Mouse (Mus musculus): ENCODE measurements at regions not wholly inside any gene's neighbourhood (a gene's known extent, or its start where the extent isn't known, plus 50 kb on each side); places are given as distances from the start of the nearest gene placed in this dataset.

DNA sequence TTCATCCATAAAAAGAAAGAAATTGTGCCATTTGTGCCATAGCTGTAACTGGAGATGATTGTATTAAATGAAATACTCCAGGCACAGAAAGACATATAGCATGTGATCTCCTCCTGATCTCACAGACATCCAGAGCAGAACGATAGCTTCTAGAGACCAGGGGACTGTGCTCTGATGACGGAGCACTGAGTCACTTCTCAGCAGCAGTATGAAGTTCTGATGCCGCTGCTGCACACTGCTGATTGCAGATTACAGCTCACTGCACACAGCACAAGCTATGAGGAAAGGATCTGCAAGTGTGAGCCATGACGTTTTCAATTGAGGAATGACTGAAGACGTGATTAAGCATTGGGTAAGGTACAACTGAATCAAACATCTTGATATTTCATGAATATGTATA is 190.6 kb upstream of the Adamts9 start:
- no peak for TF ChIP-seq MEF2A (IDR thresholded peaks at IDR 0.05; ENCODE audit: borderline replicate concordance, low read depth, low read length)
- no peak for TF ChIP-seq EP300 (IDR thresholded peaks at IDR 0.05; ENCODE audit: low read length)
- TF ChIP-seq UBTF (IDR thresholded peaks at IDR 0.05; ENCODE audit: low read depth, low read length): no peak
